Mouse (Mus musculus) monocyte, adult 59 days (primary cell): Measurements from ENCODE around the gene Jtb. TPM values are rescaled to one million over a fixed set of nuclear protein-coding genes. Genes with fewer than 3 reads are reported as not detected.

ENCODE experiments used
- total RNA-seq, 2 experiments: library from RNA; stranded (reverse); gene quantifications; one replicate each; pipeline ENCODE4 v1.2.4; 2023

Jtb gene
- 10 to 100 TPM; 58.2 to 59.8 TPM for total RNA-seq

GRCm38 (mm10) chr3:90231507-90232333, at the start of gene Jtb:
Gene Jtb, plus strand, starts transcription at chr3:90231597.

GRCm38 (mm10) chr3:90213377-90213866, 18.0 kb upstream of the Jtb start, which contains the start of the genes Rps27 and Rab13:
Gene Rps27, minus strand, starts transcription at chr3:90213651.
Gene Rab13, plus strand, starts transcription at chr3:90213695.

GRCm38 (mm10) chr3:90242984-90243775, 11.8 kb downstream of the Jtb start, which contains the start of gene Creb3l4:
Gene Creb3l4, minus strand, starts transcription at chr3:90243512.

GRCm38 (mm10) chr3:90247960-90248745, 16.8 kb downstream of the Jtb start, which contains the start of gene Slc39a1:
Gene Slc39a1, plus strand, starts transcription at chr3:90248172.

GRCm38 (mm10) chr3:90253653-90254418, 22.4 kb downstream of the Jtb start, which contains the start of gene Crtc2:
Gene Crtc2, plus strand, starts transcription at chr3:90254163.

GRCm38 (mm10) chr3:90265034-90265931, 33.9 kb downstream of the Jtb start, which contains the start of gene Dennd4b:
Gene Dennd4b, plus strand, starts transcription at chr3:90265185.

Other genes starting within 250 kb of the Jtb start
- 10 to 100 TPM; 49.4 to 58.5 TPM for gene Hax1, start 232.8 kb upstream of the Jtb start, total RNA-seq
- gene 4933434E20Rik, start 180.0 kb upstream of the Jtb start, total RNA-seq = 10 to 100 TPM; 60.3 to 68.3 TPM
- 100 to 1,000 TPM; 200 to 228 TPM for gene Ubap2l, start 179.0 kb upstream of the Jtb start, total RNA-seq
- gene Tpm3, start 158.9 kb upstream of the Jtb start, total RNA-seq = 100 to 1,000 TPM; 594 to 595 TPM
- gene Nup210l, start 127.5 kb upstream of the Jtb start, total RNA-seq = under 1 TPM; 0.61 to 0.63 TPM
- 1,000 to 10,000 TPM; 4,171 to 4,463 TPM for gene Rps27, start 17.9 kb upstream of the Jtb start, total RNA-seq
- 1 to 10 TPM; 1.5 to 1.8 TPM for gene Rab13, start 17.9 kb upstream of the Jtb start, total RNA-seq
- gene Creb3l4, start 11.9 kb downstream of the Jtb start, total RNA-seq = under 1 TPM in 1 of 2 experiments, not detected in 1; 0.49 TPM
- 10 to 100 TPM; 60.0 to 71.1 TPM for gene Slc39a1, start 16.6 kb downstream of the Jtb start, total RNA-seq
- gene Crtc2, start 22.6 kb downstream of the Jtb start, total RNA-seq = 100 to 1,000 TPM in 1 of 2 experiments, 10 to 100 TPM in 1; 96.3 to 105 TPM
- gene Dennd4b, start 33.6 kb downstream of the Jtb start, total RNA-seq = 100 to 1,000 TPM in 1 of 2 experiments, 10 to 100 TPM in 1; 95.5 to 103 TPM
- gene Gatad2b, start 61.6 kb downstream of the Jtb start, total RNA-seq = 10 to 100 TPM; 77.6 to 81.0 TPM
- gene Slc27a3, start 158.3 kb downstream of the Jtb start, total RNA-seq = 1 to 10 TPM; 1.1 to 1.5 TPM
- 10 to 100 TPM; 35.1 to 39.0 TPM for gene Ints3, start 202.0 kb downstream of the Jtb start, total RNA-seq
- under 1 TPM in 1 of 2 experiments, not detected in 1; 0.52 TPM for gene Npr1, start 234.3 kb downstream of the Jtb start, total RNA-seq
- gene Ilf2, start 244.5 kb downstream of the Jtb start, total RNA-seq = 10 to 100 TPM; 40.5 to 47.3 TPM